8 mouse cellular contexts compared by ENCODE assay signal in genomic region chr16:92465642-92466526, GRCm38 (mm10). TPM values are rescaled to one million over a fixed set of nuclear protein-coding genes. Genes with fewer than 3 reads are reported as not detected.
DNase-seq lines count a peak whose midpoint lies in the region; ATAC-seq lines count a peak whose summit lies in the region.

No protein-coding gene starts in this region.

- WGBS in heart, embryonic 13.5 days = under 1% methylated on average over 93 of the region's 94 CpGs
- under 1% methylated on average over 90 of the region's 94 CpGs for WGBS in liver, embryonic 12.5 days (ENCODE audit: insufficient replicate concordance)
- under 1% methylated on average over 94 of the region's 94 CpGs for WGBS in stomach, embryonic 15.5 days

- H3K27ac ChIP-seq in brown adipose tissue, adult 24 weeks (replicated peaks; ENCODE audit: low read depth, low read length) = peak overlapping the region; percentile 81
- peak overlapping the region; percentile 71 for H3K27ac ChIP-seq in heart, embryonic 13.5 days (replicated peaks)
- H3K27ac ChIP-seq in liver, embryonic 12.5 days = peak overlapping the region; percentile 82
- H3K27ac ChIP-seq in stomach, embryonic 15.5 days = peak overlapping the region; percentile 19; the same call in 1 of the 2 replicates

- H3K4me3 ChIP-seq in brown adipose tissue, adult 24 weeks (ENCODE audit: insufficient read depth, low read depth, low read length) = peak overlapping the region; percentile 81
- peak overlapping the region; percentile 82 for H3K4me3 ChIP-seq in heart, embryonic 13.5 days
- peak overlapping the region; percentile 86 for H3K4me3 ChIP-seq in liver, embryonic 12.5 days
- peak overlapping the region; percentile 69 for H3K4me3 ChIP-seq in stomach, embryonic 15.5 days (replicated peaks)

- no peaks in the 10 kb centered on the region for H3K9me3 ChIP-seq in heart, embryonic 13.5 days
- no peaks in the 10 kb centered on the region for H3K9me3 ChIP-seq in liver, embryonic 12.5 days (replicated peaks)
- no peaks in the 10 kb centered on the region for H3K9me3 ChIP-seq in stomach, embryonic 15.5 days

- peak; percentile 97 for DNase-seq in CD4-positive, CD25-positive, alpha-beta regulatory T cell, adult 2 months (ENCODE audit: low read depth, low spot score)
- DNase-seq in fat pad, adult 2 months (ENCODE audit: extremely low read depth, low read depth, low spot score) = peak; percentile 71
- peak; percentile 97 for DNase-seq in kidney, postnatal 10 days
- peak; percentile 96 for DNase-seq in natural killer cell, adult 2 months (ENCODE audit: low spot score in 2 of 2)

- H3K27me3 ChIP-seq in heart, embryonic 13.5 days (replicated peaks) = peaks cover 4% of the 10 kb centered on the region; the same call in 1 of the 2 replicates
- H3K27me3 ChIP-seq in liver, embryonic 12.5 days (replicated peaks) = 0 out of 2 replicates have a peak, but pooled peaks cover 5% of the 10 kb centered on the region
- H3K27me3 ChIP-seq in stomach, embryonic 15.5 days (replicated peaks) = no peaks in the 10 kb centered on the region

- ATAC-seq in heart, embryonic 13.5 days (ENCODE audit: extremely low read depth, insufficient number of reproducible peaks, low FRiP score, low TSS enrichment) = peak; percentile 98
- peak; percentile 98 for ATAC-seq in liver, embryonic 12.5 days
- ATAC-seq in stomach, embryonic 15.5 days (ENCODE audit: insufficient read depth, low FRiP score, low read depth) = peak; percentile 98

- H3K9ac ChIP-seq in heart, embryonic 13.5 days = peak overlapping the region; percentile 95
- peak overlapping the region; percentile 86 for H3K9ac ChIP-seq in liver, embryonic 12.5 days
- peak overlapping the region; percentile 57 for H3K9ac ChIP-seq in stomach, embryonic 15.5 days

- peak overlapping the region; percentile 80 for H3K4me2 ChIP-seq in heart, embryonic 13.5 days
- peak overlapping the region; percentile 96 for H3K4me2 ChIP-seq in liver, embryonic 12.5 days
- peak overlapping the region; percentile 83 for H3K4me2 ChIP-seq in stomach, embryonic 15.5 days

- H3K4me1 ChIP-seq in brown adipose tissue, adult 24 weeks (ENCODE audit: control insufficient read depth, insufficient read depth, insufficient read length, low read length) = peaks cover 7% of the 10 kb centered on the region
- peaks cover 36% of the 10 kb centered on the region for H3K4me1 ChIP-seq in heart, embryonic 13.5 days
- peaks cover 32% of the 10 kb centered on the region for H3K4me1 ChIP-seq in liver, embryonic 12.5 days
- peaks cover 14% of the 10 kb centered on the region for H3K4me1 ChIP-seq in stomach, embryonic 15.5 days

- peaks cover 6% of the 10 kb centered on the region; the same call in 1 of the 2 replicates for H3K36me3 ChIP-seq in heart, embryonic 13.5 days
- H3K36me3 ChIP-seq in liver, embryonic 12.5 days = no peaks in the 10 kb centered on the region
- no peaks in the 10 kb centered on the region for H3K36me3 ChIP-seq in stomach, embryonic 15.5 days

RNA-seq across cellular contexts. Expression of gene Rcan1, which starts 4.8 kb away (rescaled TPM):
- polyA plus RNA-seq in brown adipose tissue, adult 24 weeks (2012; ENCODE audit: insufficient read depth, insufficient read length, missing spikeins) = 22.2 and 44.4 TPM in 2 replicates
- polyA plus RNA-seq in heart, embryonic 13.5 days (2015; fragmentation: Nextera tagmentation; extraction: Ambion mirVana) = 103 and 133 TPM in 2 replicates
- polyA plus RNA-seq in liver, embryonic 12.5 days (2016; fragmentation: Nextera tagmentation; extraction: Ambion mirVana) = 14.3 and 15.9 TPM in 2 replicates
- polyA plus RNA-seq in stomach, embryonic 15.5 days (2015; fragmentation: Nextera tagmentation; extraction: Ambion mirVana) = 24.5 TPM in 2 replicates

RNA-seq across cellular contexts. Expression of gene Clic6, which starts 19.7 kb away (rescaled TPM):
- not detected in 2 replicates for polyA plus RNA-seq in brown adipose tissue, adult 24 weeks (2012; ENCODE audit: insufficient read depth, insufficient read length, missing spikeins)
- polyA plus RNA-seq in heart, embryonic 13.5 days (2015; fragmentation: Nextera tagmentation; extraction: Ambion mirVana) = 1.4 and 1.5 TPM in 2 replicates
- 1.3 and 1.7 TPM in 2 replicates for polyA plus RNA-seq in liver, embryonic 12.5 days (2016; fragmentation: Nextera tagmentation; extraction: Ambion mirVana)
- 38.5 and 43.9 TPM in 2 replicates for polyA plus RNA-seq in stomach, embryonic 15.5 days (2015; fragmentation: Nextera tagmentation; extraction: Ambion mirVana)

Comparison
In these comparisons a context has a peak if more than half of its experiments do, and no peak if none do; other contexts are left out.
1. Peak in every context shown above with its lines: DNase-seq, ATAC-seq, H3K4me3 ChIP-seq and H3K27ac ChIP-seq.
2. H3K27ac ChIP-seq: peak in every context shown above with its lines; median percentile 82 in liver, embryonic 12.5 days; 81 in brown adipose tissue, adult 24 weeks; 71 in heart, embryonic 13.5 days; 19 in stomach, embryonic 15.5 days.
3. RNA of gene Clic6, which starts 19.7 kb away (polyA plus RNA-seq): 38.5 to 43.9 TPM in stomach, embryonic 15.5 days; 1.3 to 1.7 TPM in liver, embryonic 12.5 days, 1.4 to 1.5 TPM in heart, embryonic 13.5 days and not detected in brown adipose tissue, adult 24 weeks; every median in the first group is over 10 times any median in the second.